Mouse (Mus musculus): ENCODE results near the gene Akap13. TPM values are rescaled to one million over a fixed set of nuclear protein-coding genes. Genes with fewer than 3 reads are reported as not detected.

The Akap13 gene
- polyA plus RNA-seq, 1 experiment from 2014 or later = 48.5 TPM

DNA sequence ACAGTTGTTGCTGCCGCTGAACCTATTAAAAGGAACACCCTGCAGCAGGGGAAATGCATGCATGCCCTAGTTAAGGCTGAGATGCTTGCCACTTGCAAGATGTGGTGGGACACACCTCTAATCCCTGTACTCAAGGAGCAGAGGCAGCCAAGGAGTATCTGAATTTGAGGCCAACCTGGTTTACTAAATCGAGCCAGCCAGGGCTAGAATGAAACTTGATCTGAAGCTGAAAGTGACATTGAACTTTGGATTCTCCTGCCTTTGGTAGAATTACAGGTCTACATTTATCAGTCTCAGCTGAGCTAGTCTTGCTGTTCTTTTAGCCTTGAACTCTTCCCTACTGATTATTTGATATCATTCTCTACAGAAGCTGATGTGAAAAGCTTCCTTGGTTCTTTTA lies 172.5 kb downstream of the Akap13 start:
- no peaks in the 10 kb centered on the region for H3K27me3 ChIP-seq
- 0 out of 2 replicates have a peak overlapping the region, but pooled peaks have one; percentile 12 for H3K27ac ChIP-seq
- H3K4me1 ChIP-seq = peaks cover 9% of the 10 kb centered on the region; the same call in 1 of the 2 replicates
- H3K4me2 ChIP-seq (replicated peaks) = no peak overlapping the region
- 51% methylated on average over 2 of the region's 2 CpGs for WGBS
- no peaks in the 10 kb centered on the region for H3K9me3 ChIP-seq
- H3K9ac ChIP-seq = no peak overlapping the region
- H3K36me3 ChIP-seq = no peaks in the 10 kb centered on the region
- no peak for ATAC-seq (ENCODE audit: insufficient number of reproducible peaks, insufficient read depth, low FRiP score, low TSS enrichment)
- no peak overlapping the region for H3K4me3 ChIP-seq

DNA sequence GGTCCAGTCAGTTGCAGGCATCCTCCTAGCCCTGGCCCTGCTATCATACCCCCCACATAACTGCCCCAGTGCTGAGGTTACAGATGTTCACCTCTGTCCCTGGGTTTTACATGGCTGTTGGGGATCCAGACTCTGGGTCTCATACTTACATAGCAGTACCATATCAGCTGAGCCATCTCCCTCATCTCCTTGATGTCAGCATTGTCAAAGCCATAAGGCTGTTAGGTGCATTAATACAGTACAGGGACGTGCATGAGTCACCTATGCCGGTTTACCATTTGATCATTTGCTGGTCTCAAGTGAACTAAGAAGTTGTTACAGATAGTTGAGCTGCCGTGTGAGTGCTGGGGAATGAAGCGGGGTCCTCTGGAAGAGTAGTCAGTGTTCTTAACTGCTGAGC lies 174.3 kb downstream of the Akap13 start:
- H3K4me1 ChIP-seq = peaks cover 9% of the 10 kb centered on the region; the same call in 1 of the 2 replicates
- no peaks in the 10 kb centered on the region for H3K27me3 ChIP-seq
- no peak overlapping the region for H3K9ac ChIP-seq
- H3K27ac ChIP-seq = no peak overlapping the region
- H3K9me3 ChIP-seq = no peaks in the 10 kb centered on the region
- ATAC-seq (ENCODE audit: insufficient number of reproducible peaks, insufficient read depth, low FRiP score, low TSS enrichment) = no peak
- no peaks in the 10 kb centered on the region for H3K36me3 ChIP-seq
- no peak overlapping the region for H3K4me3 ChIP-seq
- WGBS = 88% methylated on average over 4 of the region's 4 CpGs
- no peak overlapping the region for H3K4me2 ChIP-seq (replicated peaks)

DNA sequence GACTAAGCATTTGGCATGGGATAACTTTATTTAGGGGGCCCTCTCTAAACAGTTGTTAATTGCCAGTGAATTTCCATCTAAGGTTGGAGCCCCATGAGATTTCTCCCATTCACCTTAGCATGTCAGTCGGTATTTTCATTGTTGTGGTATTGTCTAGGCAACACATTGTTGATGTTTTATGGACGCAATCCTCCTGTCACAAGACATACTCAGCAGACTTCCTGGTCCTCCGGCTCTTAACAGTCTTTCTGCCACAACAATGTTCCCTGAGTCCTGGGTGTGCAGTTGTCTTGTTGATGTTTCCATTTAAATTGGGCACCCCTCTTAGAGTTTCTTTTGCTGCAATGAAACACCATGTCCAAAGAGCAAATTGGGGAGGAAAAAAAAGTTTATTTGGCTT lies 177.6 kb downstream of the Akap13 start:
- Histone ChIP-seq H3K9ac (no peak overlapping the region), H3K4me3 (no peak overlapping the region), H3K36me3 (no peaks in the 10 kb centered on the region), H3K4me1 (peaks cover 3% of the 10 kb centered on the region; the same call in 1 of the 2 replicates), H3K27ac (no peak overlapping the region), H3K9me3 (no peaks in the 10 kb centered on the region), H3K4me2 (replicated peaks) (no peak overlapping the region), H3K27me3 (no peaks in the 10 kb centered on the region)
- 79% methylated on average over 3 of the region's 3 CpGs for WGBS
- ATAC-seq (ENCODE audit: insufficient number of reproducible peaks, insufficient read depth, low FRiP score, low TSS enrichment) = no peak

DNA sequence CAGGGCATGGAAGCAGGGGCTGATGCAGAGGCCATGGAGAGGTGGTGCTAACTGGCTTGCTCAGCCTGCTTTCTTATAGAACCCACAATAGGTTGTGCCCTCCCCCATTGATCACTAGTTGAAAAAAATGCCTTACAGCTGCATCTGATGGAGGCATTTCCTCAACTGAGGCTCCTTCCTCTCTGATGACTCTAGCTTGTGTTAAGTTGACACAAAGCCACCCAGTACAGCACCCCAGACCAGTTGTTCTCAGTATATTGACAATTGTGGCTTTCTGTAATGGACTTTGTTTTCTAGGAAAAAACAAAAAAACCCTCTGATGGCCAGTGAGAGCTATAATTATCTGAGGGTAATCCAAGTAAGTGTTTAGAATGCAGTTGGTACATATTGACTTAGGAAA lies 178.1 kb downstream of the Akap13 start:
- Histone ChIP-seq H3K27me3 (no peaks in the 10 kb centered on the region), H3K9ac (no peak overlapping the region), H3K9me3 (no peaks in the 10 kb centered on the region), H3K4me2 (replicated peaks) (no peak overlapping the region), H3K36me3 (no peaks in the 10 kb centered on the region), H3K27ac (no peak overlapping the region), H3K4me3 (no peak overlapping the region), H3K4me1 (peaks cover 3% of the 10 kb centered on the region; the same call in 1 of the 2 replicates)
- ATAC-seq (ENCODE audit: insufficient number of reproducible peaks, insufficient read depth, low FRiP score, low TSS enrichment) = no peak

DNA sequence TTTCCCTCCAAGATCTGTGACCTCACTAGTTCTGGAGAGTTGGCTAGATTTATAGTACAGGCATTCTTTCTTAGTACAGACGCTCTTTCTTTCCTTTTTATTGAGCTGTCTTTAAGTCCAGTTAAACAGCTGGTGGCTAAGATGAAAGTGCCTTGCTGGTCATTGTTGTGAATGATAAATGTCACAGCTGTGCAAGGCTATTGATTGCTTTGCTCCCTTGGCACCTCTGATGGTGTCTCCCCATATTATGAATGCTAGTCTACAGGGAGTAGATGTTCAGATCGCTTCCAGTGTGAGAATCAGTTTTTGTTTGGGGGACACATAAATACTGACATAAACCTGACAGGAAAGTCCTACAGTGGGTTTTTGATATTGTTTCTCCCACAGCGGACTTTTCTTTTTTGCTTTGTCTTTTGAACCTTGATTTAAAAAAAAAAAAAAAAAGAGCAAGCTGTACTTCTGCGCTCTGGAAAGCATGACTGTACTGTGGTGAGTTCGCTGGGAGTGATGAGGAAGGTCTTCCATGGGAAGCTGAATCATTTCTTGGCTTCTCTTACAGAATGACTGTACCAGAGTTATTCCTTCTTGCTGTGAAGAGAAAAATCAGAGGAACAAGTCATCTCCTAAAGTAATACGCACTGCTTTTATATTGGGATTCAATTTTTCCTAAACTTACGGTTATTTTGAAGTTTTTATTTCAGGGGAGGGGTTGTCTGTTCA lies 178.6 kb downstream of the Akap13 start:
- Histone ChIP-seq H3K4me3 (no peak overlapping the region), H3K36me3 (no peaks in the 10 kb centered on the region), H3K9me3 (no peaks in the 10 kb centered on the region), H3K9ac (no peak overlapping the region), H3K4me2 (replicated peaks) (no peak overlapping the region), H3K4me1 (peaks cover 3% of the 10 kb centered on the region; the same call in 1 of the 2 replicates), H3K27me3 (no peaks in the 10 kb centered on the region), H3K27ac (no peak overlapping the region)
- ATAC-seq (ENCODE audit: insufficient number of reproducible peaks, insufficient read depth, low FRiP score, low TSS enrichment) = no peak
- 86% methylated on average over 7 of the region's 7 CpGs for WGBS

DNA sequence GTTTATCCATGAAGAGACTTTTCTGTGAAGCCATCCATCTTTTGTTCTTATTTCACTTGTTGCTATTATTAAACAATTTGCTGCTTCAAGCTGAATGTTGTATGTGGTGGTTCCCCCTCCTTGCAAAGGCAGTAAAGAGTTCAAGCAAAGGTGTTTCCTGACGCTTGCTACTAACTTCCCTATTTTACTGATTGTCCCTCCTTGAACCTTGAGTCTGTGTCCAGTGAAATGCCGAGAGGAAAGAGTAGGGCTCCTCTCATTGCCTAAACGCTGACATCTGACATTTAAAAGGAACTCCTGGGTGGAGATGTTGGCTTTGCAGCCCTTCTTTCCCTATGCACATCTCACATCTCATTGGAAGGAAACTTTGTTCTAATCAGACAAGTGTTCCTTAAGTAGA lies 183.4 kb downstream of the Akap13 start:
- no peak overlapping the region for H3K27ac ChIP-seq
- H3K27me3 ChIP-seq = no peaks in the 10 kb centered on the region
- no peak overlapping the region for H3K4me3 ChIP-seq
- ATAC-seq (ENCODE audit: insufficient number of reproducible peaks, insufficient read depth, low FRiP score, low TSS enrichment) = no peak
- no peaks in the 10 kb centered on the region for H3K9me3 ChIP-seq
- H3K9ac ChIP-seq = no peak overlapping the region
- H3K4me1 ChIP-seq = peaks cover 35% of the 10 kb centered on the region
- 63% methylated on average over 3 of the region's 3 CpGs for WGBS
- no peaks in the 10 kb centered on the region for H3K36me3 ChIP-seq
- H3K4me2 ChIP-seq (replicated peaks) = no peak overlapping the region

DNA sequence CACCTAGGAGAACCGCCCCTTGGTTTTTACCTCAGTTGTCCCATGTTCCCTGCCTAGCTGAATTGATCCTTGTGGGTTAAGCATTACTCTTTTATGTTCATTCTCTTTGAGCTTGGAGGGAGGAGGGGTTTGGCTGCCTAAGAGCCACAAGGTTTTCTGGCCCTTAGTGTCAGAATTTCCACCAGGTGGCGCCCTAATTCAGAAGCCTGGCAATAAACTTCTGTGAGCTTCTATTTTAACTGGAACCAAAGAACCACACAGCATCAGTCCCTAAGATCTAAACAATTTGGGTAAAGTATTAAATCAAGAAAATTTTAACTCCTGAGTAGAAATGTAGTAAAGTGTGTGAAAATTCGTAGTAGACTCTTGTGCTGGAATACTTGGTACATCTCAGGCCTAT lies 184.2 kb downstream of the Akap13 start:
- ATAC-seq (ENCODE audit: insufficient number of reproducible peaks, insufficient read depth, low FRiP score, low TSS enrichment) = no peak
- 22% methylated on average over 3 of the region's 3 CpGs for WGBS
- Histone ChIP-seq H3K9me3 (no peaks in the 10 kb centered on the region), H3K9ac (no peak overlapping the region), H3K4me3 (no peak overlapping the region), H3K4me2 (replicated peaks) (no peak overlapping the region), H3K27me3 (no peaks in the 10 kb centered on the region), H3K4me1 (peaks cover 41% of the 10 kb centered on the region), H3K36me3 (no peaks in the 10 kb centered on the region), H3K27ac (peak overlapping the region; percentile 87)

DNA sequence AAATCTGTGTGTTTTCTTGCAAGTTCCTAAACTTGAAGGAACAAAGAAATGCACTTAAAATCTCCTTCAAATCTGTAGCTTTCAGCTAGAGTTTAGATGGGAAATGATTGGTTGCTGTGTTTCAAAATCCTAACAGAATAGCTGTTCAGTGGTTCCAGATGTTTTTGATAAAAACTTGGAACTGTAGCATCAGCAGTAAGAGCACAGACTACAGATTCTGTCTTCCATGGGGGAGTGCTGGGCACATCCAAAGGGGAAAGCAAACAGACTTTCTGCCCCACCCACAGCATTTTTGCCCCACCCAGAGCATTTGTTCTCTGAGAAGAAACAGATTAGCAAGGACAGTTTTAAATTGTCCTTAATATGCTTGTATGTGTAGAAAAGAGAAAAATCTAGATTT lies 184.7 kb downstream of the Akap13 start:
- H3K9me3 ChIP-seq = no peaks in the 10 kb centered on the region
- peak overlapping the region; percentile 87 for H3K27ac ChIP-seq
- no peaks in the 10 kb centered on the region for H3K36me3 ChIP-seq
- no peak overlapping the region for H3K4me2 ChIP-seq (replicated peaks)
- peaks cover 47% of the 10 kb centered on the region for H3K4me1 ChIP-seq
- H3K27me3 ChIP-seq = no peaks in the 10 kb centered on the region
- no peak overlapping the region for H3K4me3 ChIP-seq
- H3K9ac ChIP-seq = no peak overlapping the region
- no peak for ATAC-seq (ENCODE audit: insufficient number of reproducible peaks, insufficient read depth, low FRiP score, low TSS enrichment)

DNA sequence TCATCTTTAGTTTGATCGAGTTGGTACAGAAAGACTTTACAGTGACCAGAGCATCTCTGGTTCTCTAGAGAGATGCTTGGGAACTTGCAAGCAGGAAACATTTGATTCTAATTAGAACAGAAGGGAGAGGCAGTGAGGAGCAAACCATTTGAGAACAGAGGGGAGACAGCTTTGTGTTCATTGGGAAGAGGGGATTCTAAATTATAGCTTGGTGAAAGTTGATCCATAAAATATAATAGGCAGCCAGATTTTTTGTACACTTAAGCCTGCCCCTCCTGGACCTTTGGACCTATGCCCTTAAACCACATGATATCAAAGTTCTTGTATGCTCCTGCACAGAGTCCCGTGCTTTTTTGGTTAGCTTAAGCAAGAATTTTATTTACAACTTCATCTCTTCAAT lies 185.3 kb downstream of the Akap13 start:
- peak overlapping the region; percentile 87 for H3K27ac ChIP-seq
- H3K4me3 ChIP-seq = no peak overlapping the region
- ATAC-seq (ENCODE audit: insufficient number of reproducible peaks, insufficient read depth, low FRiP score, low TSS enrichment) = peak; percentile 50; the same call in 1 of the 2 replicates
- H3K27me3 ChIP-seq = no peaks in the 10 kb centered on the region
- no peak overlapping the region for H3K9ac ChIP-seq
- no peaks in the 10 kb centered on the region for H3K36me3 ChIP-seq
- H3K4me2 ChIP-seq (replicated peaks) = no peak overlapping the region
- peaks cover 48% of the 10 kb centered on the region for H3K4me1 ChIP-seq
- no peaks in the 10 kb centered on the region for H3K9me3 ChIP-seq
- 21% methylated on average over 2 of the region's 2 CpGs for WGBS

DNA sequence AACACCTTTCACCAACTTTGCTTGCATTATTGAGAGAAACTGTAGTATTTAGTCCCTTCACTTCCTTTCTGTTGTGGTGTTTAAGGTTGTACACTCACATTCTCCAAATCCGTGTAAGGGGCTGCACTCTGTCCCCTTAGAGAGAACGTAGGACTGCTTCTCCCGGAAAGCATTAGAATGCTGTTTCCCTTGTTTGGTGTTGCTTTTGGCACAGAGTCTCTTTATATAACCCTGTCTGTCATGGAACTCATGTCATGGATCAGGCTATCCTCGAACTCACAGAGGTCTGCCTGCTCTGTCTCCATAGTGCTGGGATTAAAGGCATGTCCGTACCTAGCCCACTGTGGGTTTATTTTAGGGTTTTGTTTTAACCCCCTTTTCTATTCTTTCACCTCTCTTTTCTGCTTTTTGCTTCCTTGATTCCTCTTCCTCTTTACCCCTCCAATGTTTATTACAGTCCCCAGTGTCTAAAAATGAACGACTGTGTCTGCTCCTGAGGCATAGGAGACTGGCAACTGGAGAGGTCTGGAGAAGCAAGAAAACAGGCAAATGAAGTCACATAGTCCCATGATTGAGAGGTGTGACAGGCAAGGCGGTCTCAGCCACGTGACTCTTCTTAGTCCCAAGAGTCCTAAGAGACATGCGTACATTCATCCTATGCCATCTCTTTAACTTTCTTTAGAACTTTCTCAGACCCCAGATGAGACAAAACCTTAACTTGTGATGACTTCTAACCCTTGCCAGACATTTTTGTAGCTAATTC lies 186.3 kb downstream of the Akap13 start:
- Histone ChIP-seq H3K9me3 (no peaks in the 10 kb centered on the region), H3K4me1 (peaks cover 48% of the 10 kb centered on the region), H3K9ac (no peak overlapping the region), H3K27ac (peak overlapping the region; percentile 87), H3K4me2 (replicated peaks) (peak overlapping the region; percentile 45; the same call in 1 of the 2 replicates), H3K36me3 (no peaks in the 10 kb centered on the region), H3K4me3 (no peak overlapping the region), H3K27me3 (no peaks in the 10 kb centered on the region)
- 47% methylated on average over 9 of the region's 9 CpGs for WGBS
- ATAC-seq (ENCODE audit: insufficient number of reproducible peaks, insufficient read depth, low FRiP score, low TSS enrichment) = no peak

DNA sequence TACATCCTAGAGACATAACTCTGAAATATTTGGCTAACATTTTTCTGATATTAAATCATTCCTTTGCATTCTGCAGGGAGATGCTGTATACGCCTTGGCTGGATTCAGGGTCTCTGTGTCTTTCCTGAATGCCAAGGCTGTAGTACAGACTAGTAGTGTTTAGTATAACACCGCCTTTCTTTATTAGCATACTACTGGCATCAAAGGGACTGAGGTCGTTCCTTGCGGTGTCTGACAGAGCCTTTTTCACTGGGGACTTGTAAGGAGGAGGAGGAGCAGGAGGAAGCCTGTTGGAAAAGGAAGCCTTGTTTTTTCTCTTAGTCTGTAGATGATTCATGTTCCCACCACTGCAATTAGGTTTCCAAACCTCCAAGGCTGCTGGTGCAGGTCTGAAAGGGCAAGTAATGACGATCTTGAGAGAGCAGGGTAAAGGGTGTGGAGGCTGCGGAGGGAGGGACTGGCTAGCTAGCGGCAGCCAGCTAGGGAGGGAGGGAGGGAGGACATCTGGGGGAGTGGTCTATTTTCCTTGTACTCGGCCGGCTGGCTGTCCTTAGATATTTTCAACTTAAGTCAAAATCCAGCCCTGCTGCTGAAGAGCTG lies 186.9 kb downstream of the Akap13 start:
- peak; percentile 67; the same call in 1 of the 2 replicates for ATAC-seq (ENCODE audit: insufficient number of reproducible peaks, insufficient read depth, low FRiP score, low TSS enrichment)
- Histone ChIP-seq H3K27ac (peak overlapping the region; percentile 87), H3K27me3 (no peaks in the 10 kb centered on the region), H3K4me1 (peaks cover 48% of the 10 kb centered on the region), H3K4me3 (peak overlapping the region; percentile 29), H3K36me3 (no peaks in the 10 kb centered on the region), H3K4me2 (replicated peaks) (peak overlapping the region; percentile 45), H3K9ac (0 out of 2 replicates have a peak overlapping the region, but pooled peaks have one; percentile 33), H3K9me3 (no peaks in the 10 kb centered on the region)
- WGBS = 7% methylated on average over 8 of the region's 9 CpGs

All from embryonic facial prominence, embryonic 12.5 days (tissue).